Mouse (Mus musculus) neural tube, embryonic 10.5 days (tissue): ENCODE results near the gene Idnk.

Source experiments
- DNase-seq: peaks from one replicate; pipeline ENCODE4 v3.0.0-alpha.2; 2017; ENCODE audit warnings: low spot score; ENCODE audit errors: extremely low spot score

Gene Idnk

GRCm38 (mm10) chr13:58157447-58158098, at the start of gene Idnk:
Idnk (plus strand) TSS chr13:58157649.
- peak; percentile 89 for DNase-seq

- no peak for DNase-seq
Observed at GRCm38 (mm10) chr13:58111306-58111705, 46.1 kb upstream of the Idnk start.

GRCm38 (mm10) chr13:58112191-58112590, 45.3 kb upstream of the Idnk start:
- DNase-seq, result no peak

- no peak for DNase-seq
Observed at GRCm38 (mm10) chr13:58112601-58113041, 44.8 kb upstream of the Idnk start.

- DNase-seq, result peak; percentile 72
Observed at GRCm38 (mm10) chr13:58113061-58113900, 44.2 kb upstream of the Idnk start, which contains the start of gene Klhl3. Klhl3 (minus strand) TSS chr13:58113592.

- no peak for DNase-seq
Observed at GRCm38 (mm10) chr13:58115227-58115626, 42.2 kb upstream of the Idnk start.

GRCm38 (mm10) chr13:58116801-58117200, 40.6 kb upstream of the Idnk start:
- no peak for DNase-seq

GRCm38 (mm10) chr13:58117318-58118017, 40.0 kb upstream of the Idnk start:
- DNase-seq, result peak; percentile 40

GRCm38 (mm10) chr13:58122786-58123297, 34.6 kb upstream of the Idnk start:
- no peak for DNase-seq

- DNase-seq, result no peak
Observed at GRCm38 (mm10) chr13:58123381-58123780, 34.1 kb upstream of the Idnk start.

- DNase-seq, result no peak
Observed at GRCm38 (mm10) chr13:58124278-58124677, 33.2 kb upstream of the Idnk start.

GRCm38 (mm10) chr13:58124989-58125388, 32.5 kb upstream of the Idnk start:
- no peak for DNase-seq

- DNase-seq, result peak; percentile 29
Observed at GRCm38 (mm10) chr13:58126126-58126525, 31.3 kb upstream of the Idnk start.

GRCm38 (mm10) chr13:58126862-58127765, 30.3 kb upstream of the Idnk start:
- DNase-seq, result peak; percentile 76

- peak; percentile 83 for DNase-seq
Observed at GRCm38 (mm10) chr13:58127766-58128361, 29.6 kb upstream of the Idnk start.

- peak; percentile 96 for DNase-seq
Observed at GRCm38 (mm10) chr13:58128396-58128767, 29.1 kb upstream of the Idnk start, which contains the start of gene Hnrnpa0. Hnrnpa0 (minus strand) TSS chr13:58128556.

- peak; percentile 96 for DNase-seq
Observed at GRCm38 (mm10) chr13:58128768-58129671, 28.4 kb upstream of the Idnk start.

GRCm38 (mm10) chr13:58129687-58130246, 27.7 kb upstream of the Idnk start:
- DNase-seq, result no peak

GRCm38 (mm10) chr13:58131692-58132091, 25.8 kb upstream of the Idnk start:
- DNase-seq, result no peak
